ENCODE assay signal across 27 mouse cellular contexts in genomic region chr12:41386685-41387084, GRCm38 (mm10).
"Had no signal": no experiment of that assay in that cellular context is flagged by ENCODE, and none has a peak within 500 bp of the region (broad histone marks: within the 10 kb centered on the region; RNA-seq: fewer than 3 reads in every experiment).

No protein-coding gene starts in this region.

- H3K9ac ChIP-seq: heart, embryonic 12.5 days; hindbrain, embryonic 13.5 days; hindbrain, embryonic 15.5 days; kidney, embryonic 15.5 days; limb, embryonic 13.5 days; limb, embryonic 15.5 days; liver, embryonic 12.5 days; liver, embryonic 14.5 days had no signal

- DNase-seq: gastrocnemius, adult 2 months; gastrocnemius, postnatal 10 days; gastrocnemius, postnatal 25 days; heart, adult 18-20 months; heart, postnatal 10 days; heart, postnatal 4 days; kidney, adult 11 months; kidney, adult 2 months; kidney, adult 9 months; kidney, postnatal 14 days; kidney, postnatal 36 days; layer of hippocampus, adult 9-11 months; layer of hippocampus, postnatal 36 days; left cerebral cortex, postnatal 4 days had no signal

- H3K9me3 ChIP-seq: heart, embryonic 10.5 days; heart, embryonic 12.5 days; hindbrain, embryonic 10.5 days; hindbrain, embryonic 13.5 days; hindbrain, embryonic 15.5 days; kidney, embryonic 15.5 days; limb, embryonic 13.5 days; limb, embryonic 15.5 days; liver, embryonic 12.5 days had no signal

- H3K27me3 ChIP-seq: heart, embryonic 12.5 days; hindbrain, embryonic 13.5 days; hindbrain, embryonic 15.5 days; kidney, embryonic 15.5 days; limb, embryonic 13.5 days; limb, embryonic 15.5 days; liver, embryonic 12.5 days had no signal

- H3K4me1 ChIP-seq: heart, embryonic 10.5 days; heart, embryonic 12.5 days; hindbrain, embryonic 10.5 days; hindbrain, embryonic 13.5 days; hindbrain, embryonic 15.5 days; kidney, embryonic 15.5 days; limb, embryonic 13.5 days; liver, embryonic 12.5 days had no signal

- H3K4me3 ChIP-seq: gastrocnemius, adult 2 months; heart, embryonic 10.5 days; heart, embryonic 12.5 days; hindbrain, embryonic 10.5 days; hindbrain, embryonic 13.5 days; hindbrain, embryonic 15.5 days; kidney, embryonic 15.5 days; limb, embryonic 13.5 days; limb, embryonic 15.5 days; liver, embryonic 12.5 days had no signal

- H3K27ac ChIP-seq: gastrocnemius, adult 2 months; heart, embryonic 10.5 days; hindbrain, embryonic 10.5 days; hindbrain, embryonic 13.5 days; hindbrain, embryonic 15.5 days; hindbrain, postnatal 0 days; kidney, embryonic 15.5 days; kidney, postnatal 0 days; limb, embryonic 13.5 days; limb, embryonic 15.5 days; liver, embryonic 12.5 days; liver, embryonic 14.5 days had no signal

- H3K36me3 ChIP-seq: heart, embryonic 10.5 days; heart, embryonic 12.5 days; hindbrain, embryonic 10.5 days; hindbrain, embryonic 13.5 days; hindbrain, embryonic 15.5 days; kidney, embryonic 15.5 days; limb, embryonic 13.5 days; limb, embryonic 15.5 days; liver, embryonic 12.5 days had no signal

- H3K4me2 ChIP-seq: heart, embryonic 12.5 days; hindbrain, embryonic 13.5 days; hindbrain, embryonic 15.5 days; kidney, embryonic 15.5 days; limb, embryonic 13.5 days; limb, embryonic 15.5 days; liver, embryonic 12.5 days had no signal

- ATAC-seq: hindbrain, postnatal 0 days; intestine, embryonic 16.5 days; liver, embryonic 12.5 days had no signal
